Mouse (Mus musculus): ENCODE results near the gene Ganab. TPM values are rescaled to one million over a fixed set of nuclear protein-coding genes. Genes with fewer than 3 reads are reported as not detected.
"Not testable (repeated sequence)": the region's sequence is repeated elsewhere in the genome, so short reads cannot be mapped to it uniquely, and the experiment has no call there.

Ganab gene
- total and polyA plus RNA-seq, 2 experiments from 2014 or later: 26.4 to 56.3 TPM

DNA sequence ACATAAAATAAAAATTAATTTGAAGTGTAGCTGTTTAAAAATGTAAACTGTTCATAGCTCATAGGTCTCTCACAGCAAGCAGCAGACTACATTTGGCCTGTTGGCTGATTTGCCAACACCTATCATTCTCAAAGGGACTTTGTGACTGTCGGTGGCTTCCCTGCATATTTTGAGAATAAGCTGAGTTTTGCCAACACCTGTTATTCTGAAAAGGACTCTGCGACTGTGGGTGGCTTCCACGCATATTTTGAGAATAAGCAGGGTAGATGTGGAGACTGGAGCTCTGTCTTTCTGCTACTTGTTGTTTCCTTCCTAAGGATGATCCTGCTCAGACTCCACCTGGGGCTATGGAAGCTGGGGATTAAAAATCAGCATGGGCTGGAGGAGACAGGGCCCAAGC, 44.8 kb upstream of the Ganab start:
- Histone ChIP-seq H3K9ac (replicated peaks; ENCODE audit: low read depth, low read length) (no peak overlapping the region), H3K36me3 (replicated peaks; ENCODE audit: control insufficient read depth, insufficient read depth, low read length) (peaks cover 6% of the 10 kb centered on the region; the same call in 1 of the 2 replicates), H3K27ac (ENCODE audit: low read depth) (no peak overlapping the region), H3K4me3 (ENCODE audit: low read depth, low read length) (no peak overlapping the region), H3K4me2 (ENCODE audit: low read depth, low read length) (no peak overlapping the region), H3K9me3 (replicated peaks; ENCODE audit: control insufficient read depth, low read length) (no peaks in the 10 kb centered on the region), H3K27me3 (ENCODE audit: control insufficient read depth, insufficient read depth, low read length) (no peaks in the 10 kb centered on the region), H3K4me1 (ENCODE audit: control insufficient read depth, insufficient read depth) (no peaks in the 10 kb centered on the region)
- TF ChIP-seq EP300 (IDR thresholded peaks at IDR 0.05; ENCODE audit: low read depth): no peak
- no peak for TF ChIP-seq CTCF (IDR thresholded peaks at IDR 0.05; ENCODE audit: low read depth)
- DNase-seq (ENCODE audit: low spot score) (no peak), ATAC-seq (ENCODE audit: insufficient read depth, low read depth) (no peak)
- WGBS: 76% methylated on average over 3 of the region's 3 CpGs

DNA sequence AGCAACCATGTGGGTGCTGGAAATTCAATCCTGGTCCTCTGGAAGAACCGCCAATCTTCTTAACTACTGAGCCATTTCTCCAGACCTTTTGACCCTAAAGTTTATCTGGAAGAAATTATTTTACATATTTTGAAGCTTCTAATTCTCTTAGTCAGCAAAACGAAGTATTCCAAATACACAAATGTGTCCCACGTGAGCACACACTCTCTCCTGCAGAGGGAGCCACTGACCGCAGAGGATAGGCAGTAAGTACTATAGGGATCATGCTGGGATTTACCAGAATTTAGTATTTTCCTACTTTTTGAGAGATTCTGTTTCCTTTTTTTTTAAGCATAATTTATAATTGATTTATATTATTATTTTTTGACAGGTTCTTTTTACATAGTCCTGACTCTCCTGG, 40.2 kb upstream of the Ganab start:
- Histone ChIP-seq H3K9ac (replicated peaks; ENCODE audit: low read depth, low read length) (no peak overlapping the region), H3K36me3 (replicated peaks; ENCODE audit: control insufficient read depth, insufficient read depth, low read length) (no peaks in the 10 kb centered on the region), H3K9me3 (replicated peaks; ENCODE audit: control insufficient read depth, low read length) (no peaks in the 10 kb centered on the region), H3K4me2 (ENCODE audit: low read depth, low read length) (no peak overlapping the region), H3K4me1 (ENCODE audit: control insufficient read depth, insufficient read depth) (no peaks in the 10 kb centered on the region), H3K27ac (ENCODE audit: low read depth) (no peak overlapping the region), H3K4me3 (ENCODE audit: low read depth, low read length) (no peak overlapping the region), H3K27me3 (ENCODE audit: control insufficient read depth, insufficient read depth, low read length) (no peaks in the 10 kb centered on the region)
- DNase-seq (ENCODE audit: low spot score): no peak
- 42% methylated on average over 4 of the region's 4 CpGs for WGBS
- ATAC-seq (ENCODE audit: insufficient read depth, low read depth): no peak
- TF ChIP-seq CTCF (IDR thresholded peaks at IDR 0.05; ENCODE audit: low read depth) (peak; percentile 61), EP300 (IDR thresholded peaks at IDR 0.05; ENCODE audit: low read depth) (no peak)

DNA sequence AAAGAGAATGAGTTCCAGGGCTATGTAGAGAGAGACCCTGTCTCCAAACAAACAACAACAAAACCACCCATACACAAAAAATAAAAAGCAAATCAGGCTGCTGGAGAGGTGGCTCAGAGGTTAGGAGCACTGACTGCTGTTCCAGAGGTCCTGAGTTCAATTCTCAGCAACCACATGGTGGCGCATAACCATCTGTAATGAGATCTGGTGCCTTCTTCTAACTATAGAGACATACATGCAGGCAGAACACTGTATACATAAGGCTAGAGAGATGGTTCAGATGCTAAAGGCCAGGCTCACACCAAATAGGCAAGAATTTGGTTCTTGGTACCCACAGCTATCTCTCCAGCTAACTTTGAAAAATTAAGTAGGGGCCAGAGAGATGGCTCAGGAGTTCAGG, 38.9 kb upstream of the Ganab start:
- H3K27me3 ChIP-seq (ENCODE audit: control insufficient read depth, insufficient read depth, low read length): no peaks in the 10 kb centered on the region
- ATAC-seq (ENCODE audit: insufficient read depth, low read depth) (no peak), DNase-seq (ENCODE audit: low spot score) (no peak)
- no peak overlapping the region for H3K4me3 ChIP-seq (ENCODE audit: low read depth, low read length)
- H3K36me3 ChIP-seq (replicated peaks; ENCODE audit: control insufficient read depth, insufficient read depth, low read length): no peaks in the 10 kb centered on the region
- WGBS: 24% methylated on average over 1 of the region's 1 CpGs
- no peak overlapping the region for H3K9ac ChIP-seq (replicated peaks; ENCODE audit: low read depth, low read length)
- no peaks in the 10 kb centered on the region for H3K9me3 ChIP-seq (replicated peaks; ENCODE audit: control insufficient read depth, low read length)
- H3K4me1 ChIP-seq (ENCODE audit: control insufficient read depth, insufficient read depth): no peaks in the 10 kb centered on the region
- no peak overlapping the region for H3K27ac ChIP-seq (ENCODE audit: low read depth)
- no peak overlapping the region for H3K4me2 ChIP-seq (ENCODE audit: low read depth, low read length)
- no peak for TF ChIP-seq EP300 (IDR thresholded peaks at IDR 0.05; ENCODE audit: low read depth)
- peak; percentile 37 for TF ChIP-seq CTCF (IDR thresholded peaks at IDR 0.05; ENCODE audit: low read depth)

DNA sequence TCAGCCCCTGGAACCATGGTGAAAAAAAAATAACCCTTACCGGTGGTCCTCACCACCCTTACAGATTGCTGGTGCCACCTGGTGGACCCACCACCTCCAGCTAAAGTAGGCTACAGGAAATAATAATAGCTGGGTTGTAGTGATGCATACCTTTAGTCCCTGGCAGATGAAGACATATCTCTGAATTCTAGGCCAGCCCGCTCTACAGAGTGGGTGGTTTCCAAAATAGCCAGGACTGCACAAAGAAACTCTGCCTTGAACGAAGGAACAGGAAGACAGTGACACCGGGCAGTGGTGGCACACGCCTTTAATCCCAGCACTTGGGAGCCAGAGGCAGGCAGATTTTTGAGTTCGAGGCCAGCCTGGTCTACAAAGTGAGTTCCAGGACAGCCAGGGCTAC, 33.6 kb upstream of the Ganab start:
- 71% methylated on average over 6 of the region's 6 CpGs for WGBS
- Histone ChIP-seq H3K27me3 (ENCODE audit: control insufficient read depth, insufficient read depth, low read length) (no peaks in the 10 kb centered on the region), H3K4me2 (ENCODE audit: low read depth, low read length) (no peak overlapping the region), H3K9ac (replicated peaks; ENCODE audit: low read depth, low read length) (no peak overlapping the region), H3K27ac (ENCODE audit: low read depth) (no peak overlapping the region), H3K9me3 (replicated peaks; ENCODE audit: control insufficient read depth, low read length) (no peaks in the 10 kb centered on the region), H3K4me1 (ENCODE audit: control insufficient read depth, insufficient read depth) (no peaks in the 10 kb centered on the region), H3K36me3 (replicated peaks; ENCODE audit: control insufficient read depth, insufficient read depth, low read length) (no peaks in the 10 kb centered on the region), H3K4me3 (ENCODE audit: low read depth, low read length) (no peak overlapping the region)
- TF ChIP-seq EP300 (IDR thresholded peaks at IDR 0.05; ENCODE audit: low read depth) (no peak), CTCF (IDR thresholded peaks at IDR 0.05; ENCODE audit: low read depth) (no peak)
- ATAC-seq (ENCODE audit: insufficient read depth, low read depth) (no peak), DNase-seq (ENCODE audit: low spot score) (no peak)

DNA sequence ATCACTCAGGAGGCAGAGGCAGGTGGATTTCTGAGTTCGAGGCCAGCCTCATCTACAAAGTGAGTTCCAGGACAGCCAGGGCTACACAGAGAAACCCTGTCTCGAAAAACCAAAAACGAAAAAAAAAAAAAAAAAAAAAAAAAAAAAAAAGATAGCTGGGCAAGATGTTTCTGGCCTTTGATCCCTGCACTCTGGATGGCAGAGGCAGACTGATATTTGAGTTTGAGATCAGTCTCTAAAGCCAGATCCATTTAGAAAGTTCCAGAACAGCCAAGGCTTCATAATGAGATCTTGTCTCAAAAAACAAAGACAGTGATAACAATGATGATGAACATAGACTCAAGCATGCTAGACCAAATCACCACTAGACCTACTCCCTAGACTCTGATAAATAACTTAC, 27.5 kb upstream of the Ganab start:
- H3K27me3 ChIP-seq (ENCODE audit: control insufficient read depth, insufficient read depth, low read length); H3K4me1 ChIP-seq (ENCODE audit: control insufficient read depth, insufficient read depth); ATAC-seq (ENCODE audit: insufficient read depth, low read depth); H3K9me3 ChIP-seq (replicated peaks; ENCODE audit: control insufficient read depth, low read length); DNase-seq (ENCODE audit: low spot score): not testable (repeated sequence)
- H3K9ac ChIP-seq (replicated peaks; ENCODE audit: low read depth, low read length): peak overlapping the region; percentile 92; the same call in 1 of the 2 replicates
- peak overlapping the region; percentile 85 for H3K27ac ChIP-seq (ENCODE audit: low read depth)
- WGBS: 72% methylated on average over 2 of the region's 3 CpGs
- H3K4me2 ChIP-seq (ENCODE audit: low read depth, low read length): peak overlapping the region; percentile 79
- peaks cover 21% of the 10 kb centered on the region for H3K36me3 ChIP-seq (replicated peaks; ENCODE audit: control insufficient read depth, insufficient read depth, low read length)
- H3K4me3 ChIP-seq (ENCODE audit: low read depth, low read length): peak overlapping the region; percentile 71

DNA sequence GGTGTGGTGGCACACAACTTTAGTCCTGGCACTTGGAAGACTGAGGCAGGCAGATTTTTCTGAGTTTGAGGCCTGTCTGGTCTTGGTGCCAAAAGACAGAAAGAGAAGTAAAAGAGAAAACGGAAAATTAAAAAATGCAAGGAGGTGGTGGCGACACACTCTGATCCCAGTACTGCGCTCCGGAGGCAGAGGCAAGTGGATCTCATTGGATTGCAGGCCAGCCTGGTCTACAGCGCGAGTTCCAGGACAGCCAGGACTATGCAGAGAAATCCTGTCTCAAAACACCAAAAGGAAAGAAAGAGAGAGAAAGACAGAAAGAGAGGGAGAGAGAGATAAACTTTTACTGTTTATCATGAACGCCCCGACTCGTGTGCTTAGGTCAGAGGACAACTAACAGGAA, 27.0 kb upstream of the Ganab start:
- peak overlapping the region; percentile 79 for H3K4me2 ChIP-seq (ENCODE audit: low read depth, low read length)
- peak overlapping the region; percentile 92 for H3K9ac ChIP-seq (replicated peaks; ENCODE audit: low read depth, low read length)
- H3K36me3 ChIP-seq (replicated peaks; ENCODE audit: control insufficient read depth, insufficient read depth, low read length): peaks cover 26% of the 10 kb centered on the region
- 27% methylated on average over 9 of the region's 9 CpGs for whole genome bisulfite sequencing
- peak overlapping the region; percentile 71 for H3K4me3 ChIP-seq (ENCODE audit: low read depth, low read length)
- no peak for TF ChIP-seq CTCF (IDR thresholded peaks at IDR 0.05; ENCODE audit: low read depth)
- TF ChIP-seq EP300 (IDR thresholded peaks at IDR 0.05; ENCODE audit: low read depth): no peak
- ATAC-seq (ENCODE audit: insufficient read depth, low read depth): no peak
- no peaks in the 10 kb centered on the region for H3K9me3 ChIP-seq (replicated peaks; ENCODE audit: control insufficient read depth, low read length)
- H3K27ac ChIP-seq (ENCODE audit: low read depth): peak overlapping the region; percentile 85
- no peaks in the 10 kb centered on the region; the same call in 1 of the 2 replicates for H3K4me1 ChIP-seq (ENCODE audit: control insufficient read depth, insufficient read depth)
- H3K27me3 ChIP-seq (ENCODE audit: control insufficient read depth, insufficient read depth, low read length): no peaks in the 10 kb centered on the region
- DNase-seq (ENCODE audit: low spot score): peak; percentile 19
